Mouse (Mus musculus): ENCODE measurements at regions not wholly inside any gene's neighbourhood (a gene's known extent, or its start where the extent isn't known, plus 50 kb on each side); places are given as distances from the start of the nearest gene placed in this dataset.

GRCm38 (mm10) chr7:136164834-136165233 lies 448.7 kb upstream of the Mki67 start:
- no peak for ATAC-seq (ENCODE audit: borderline replicate concordance, extremely low read depth, low FRiP score, low TSS enrichment)
- Histone ChIP-seq H3K4me2 (no peak overlapping the region), H3K4me3 (no peak overlapping the region), H3K27me3 (no peaks in the 10 kb centered on the region), H3K9ac (no peak overlapping the region), H3K4me1 (no peaks in the 10 kb centered on the region), H3K9me3 (no peaks in the 10 kb centered on the region), H3K27ac (no peak overlapping the region), H3K36me3 (no peaks in the 10 kb centered on the region)
- WGBS = 53% methylated on average over 5 of the region's 5 CpGs

GRCm38 (mm10) chr7:136169261-136169660 lies 453.1 kb upstream of the Mki67 start:
- no peaks in the 10 kb centered on the region for H3K36me3 ChIP-seq
- no peak overlapping the region for H3K4me2 ChIP-seq
- no peaks in the 10 kb centered on the region for H3K9me3 ChIP-seq
- 61% methylated on average over 4 of the region's 4 CpGs for WGBS
- no peaks in the 10 kb centered on the region for H3K27me3 ChIP-seq
- no peak overlapping the region for H3K4me3 ChIP-seq
- no peak overlapping the region for H3K9ac ChIP-seq
- no peak overlapping the region for H3K27ac ChIP-seq
- no peaks in the 10 kb centered on the region for H3K4me1 ChIP-seq
- ATAC-seq (ENCODE audit: borderline replicate concordance, extremely low read depth, low FRiP score, low TSS enrichment) = no peak

GRCm38 (mm10) chr7:136176373-136176772 lies 460.2 kb upstream of the Mki67 start:
- ATAC-seq (ENCODE audit: borderline replicate concordance, extremely low read depth, low FRiP score, low TSS enrichment) = no peak
- Histone ChIP-seq H3K4me1 (peaks cover 4% of the 10 kb centered on the region; the same call in 1 of the 2 replicates), H3K9ac (no peak overlapping the region), H3K27ac (no peak overlapping the region), H3K4me2 (no peak overlapping the region), H3K27me3 (no peaks in the 10 kb centered on the region), H3K36me3 (no peaks in the 10 kb centered on the region), H3K9me3 (0 out of 2 replicates have a peak, but pooled peaks cover 3% of the 10 kb centered on the region), H3K4me3 (no peak overlapping the region)

GRCm38 (mm10) chr7:136180996-136181395 lies 464.8 kb upstream of the Mki67 start:
- Histone ChIP-seq H3K4me1 (peaks cover 14% of the 10 kb centered on the region; the same call in 1 of the 2 replicates), H3K9me3 (0 out of 2 replicates have a peak, but pooled peaks cover 3% of the 10 kb centered on the region), H3K27me3 (no peaks in the 10 kb centered on the region), H3K9ac (no peak overlapping the region), H3K4me2 (no peak overlapping the region; the same call in 1 of the 2 replicates), H3K4me3 (no peak overlapping the region), H3K27ac (no peak overlapping the region), H3K36me3 (no peaks in the 10 kb centered on the region)
- WGBS = 61% methylated on average over 6 of the region's 6 CpGs
- ATAC-seq (ENCODE audit: borderline replicate concordance, extremely low read depth, low FRiP score, low TSS enrichment) = no peak

GRCm38 (mm10) chr7:136182101-136182500 lies 465.9 kb upstream of the Mki67 start:
- Histone ChIP-seq H3K27ac (no peak overlapping the region), H3K4me3 (no peak overlapping the region), H3K36me3 (no peaks in the 10 kb centered on the region), H3K4me2 (no peak overlapping the region), H3K4me1 (peaks cover 14% of the 10 kb centered on the region; the same call in 1 of the 2 replicates), H3K9me3 (0 out of 2 replicates have a peak, but pooled peaks cover 3% of the 10 kb centered on the region), H3K27me3 (no peaks in the 10 kb centered on the region), H3K9ac (no peak overlapping the region)
- WGBS = 36% methylated on average over 5 of the region's 5 CpGs
- no peak for ATAC-seq (ENCODE audit: borderline replicate concordance, extremely low read depth, low FRiP score, low TSS enrichment)

GRCm38 (mm10) chr7:136196424-136197160 lies 480.4 kb upstream of the Mki67 start:
- Histone ChIP-seq H3K36me3 (no peaks in the 10 kb centered on the region), H3K27me3 (no peaks in the 10 kb centered on the region), H3K9me3 (no peaks in the 10 kb centered on the region), H3K4me2 (no peak overlapping the region), H3K9ac (no peak overlapping the region), H3K4me1 (no peaks in the 10 kb centered on the region), H3K27ac (no peak overlapping the region), H3K4me3 (no peak overlapping the region)
- WGBS = 84% methylated on average over 17 of the region's 17 CpGs
- no peak for ATAC-seq (ENCODE audit: borderline replicate concordance, extremely low read depth, low FRiP score, low TSS enrichment)

- 86% methylated on average over 12 of the region's 12 CpGs for WGBS
- no peaks in the 10 kb centered on the region for H3K4me1 ChIP-seq
- H3K27ac ChIP-seq = no peak overlapping the region
- H3K9ac ChIP-seq = no peak overlapping the region
- no peak overlapping the region for H3K4me2 ChIP-seq
- H3K36me3 ChIP-seq = no peaks in the 10 kb centered on the region
- no peak overlapping the region for H3K4me3 ChIP-seq
- no peaks in the 10 kb centered on the region for H3K9me3 ChIP-seq
- H3K27me3 ChIP-seq = no peaks in the 10 kb centered on the region
- no peak for ATAC-seq (ENCODE audit: borderline replicate concordance, extremely low read depth, low FRiP score, low TSS enrichment)
These were observed 492.7 kb upstream of the Mki67 start for GRCm38 (mm10) chr7:136208879-136209278.

- H3K36me3 ChIP-seq = no peaks in the 10 kb centered on the region
- WGBS = 40% methylated on average over 31 of the region's 31 CpGs
- no peak overlapping the region for H3K4me2 ChIP-seq
- H3K4me3 ChIP-seq = no peak overlapping the region
- no peak overlapping the region for H3K27ac ChIP-seq
- no peak for ATAC-seq (ENCODE audit: borderline replicate concordance, extremely low read depth, low FRiP score, low TSS enrichment)
- no peaks in the 10 kb centered on the region for H3K4me1 ChIP-seq
- H3K9ac ChIP-seq = no peak overlapping the region
- no peaks in the 10 kb centered on the region for H3K27me3 ChIP-seq
- no peaks in the 10 kb centered on the region for H3K9me3 ChIP-seq
These were observed 493.4 kb upstream of the Mki67 start for GRCm38 (mm10) chr7:136209299-136210171.

GRCm38 (mm10) chr7:136212492-136212891 lies 496.3 kb upstream of the Mki67 start:
- ATAC-seq (ENCODE audit: borderline replicate concordance, extremely low read depth, low FRiP score, low TSS enrichment) = peak; percentile 67; the same call in 1 of the 2 replicates
- Histone ChIP-seq H3K27ac (no peak overlapping the region), H3K9me3 (no peaks in the 10 kb centered on the region), H3K9ac (no peak overlapping the region), H3K4me2 (no peak overlapping the region), H3K27me3 (no peaks in the 10 kb centered on the region), H3K4me1 (no peaks in the 10 kb centered on the region), H3K4me3 (no peak overlapping the region), H3K36me3 (no peaks in the 10 kb centered on the region)
- WGBS = 38% methylated on average over 8 of the region's 8 CpGs

GRCm38 (mm10) chr7:136213057-136213961 lies 497.1 kb upstream of the Mki67 start:
- Histone ChIP-seq H3K27me3 (no peaks in the 10 kb centered on the region), H3K36me3 (no peaks in the 10 kb centered on the region), H3K27ac (no peak overlapping the region), H3K9ac (no peak overlapping the region), H3K4me1 (no peaks in the 10 kb centered on the region), H3K4me3 (no peak overlapping the region), H3K9me3 (no peaks in the 10 kb centered on the region), H3K4me2 (no peak overlapping the region)
- ATAC-seq (ENCODE audit: borderline replicate concordance, extremely low read depth, low FRiP score, low TSS enrichment) = no peak
- WGBS = 42% methylated on average over 11 of the region's 11 CpGs

GRCm38 (mm10) chr7:136213962-136214308 lies 497.8 kb upstream of the Mki67 start:
- H3K9me3 ChIP-seq = no peaks in the 10 kb centered on the region
- H3K4me2 ChIP-seq = no peak overlapping the region
- H3K36me3 ChIP-seq = no peaks in the 10 kb centered on the region
- no peaks in the 10 kb centered on the region for H3K4me1 ChIP-seq
- no peaks in the 10 kb centered on the region for H3K27me3 ChIP-seq
- ATAC-seq (ENCODE audit: borderline replicate concordance, extremely low read depth, low FRiP score, low TSS enrichment) = no peak
- WGBS = 83% methylated on average over 3 of the region's 3 CpGs
- H3K9ac ChIP-seq = no peak overlapping the region
- no peak overlapping the region for H3K4me3 ChIP-seq
- H3K27ac ChIP-seq = no peak overlapping the region
